Mouse (Mus musculus) intestine, embryonic 15.5 days (tissue): Measurements from ENCODE around the gene Erf. TPM values are rescaled to one million over a fixed set of nuclear protein-coding genes. Genes with fewer than 3 reads are reported as not detected.
A peak's percentile ranks its signal among the peaks of the same experiment; 100 is the strongest.

Experiments used
- ATAC-seq: fragments of 200-750 bp; cut with Nextera tagmentation; 2 replicates; pipeline ENCODE4 v1.8.0; 2017; ENCODE audit warnings: moderate TSS enrichment, moderate library complexity
- H3K27ac ChIP-seq: fragments of 300-500 bp; sonication (generic); 2 replicates; pipeline ENCODE4 v1.5.1; 2015; ENCODE audit warnings: mild to moderate bottlenecking, inconsistent platforms
- H3K27me3 ChIP-seq: fragments of 300-500 bp; sonication (generic); replicated peaks from 2 replicates; pipeline ENCODE4 v1.6.1; 2015; ENCODE audit warnings: inconsistent platforms
- H3K36me3 ChIP-seq: fragments of 300-500 bp; sonication (generic); 2 replicates; pipeline ENCODE4 v1.6.1; 2015; ENCODE audit warnings: inconsistent platforms
- H3K4me1 ChIP-seq: fragments of 300-500 bp; sonication (generic); replicated peaks from 2 replicates; pipeline ENCODE4 v1.6.1; 2015; ENCODE audit warnings: inconsistent platforms
- H3K4me2 ChIP-seq: fragments of 300-500 bp; sonication (generic); replicated peaks from 2 replicates; pipeline ENCODE4 v1.6.1; 2015; ENCODE audit warnings: mild to moderate bottlenecking, inconsistent platforms
- H3K4me3 ChIP-seq: fragments of 300-500 bp; sonication (generic); replicated peaks from 2 replicates; pipeline ENCODE4 v1.5.1; 2015; ENCODE audit warnings: inconsistent platforms
- H3K9ac ChIP-seq: fragments of 300-500 bp; sonication (generic); 2 replicates; pipeline ENCODE4 v1.6.1; 2015; ENCODE audit warnings: inconsistent platforms
- H3K9me3 ChIP-seq: fragments of 300-500 bp; sonication (generic); 2 replicates; pipeline ENCODE4 v1.6.1; 2016; ENCODE audit warnings: inconsistent platforms
- WGBS: fragments of 180-500 bp; shearing (Covaris S2); methylation state at CpG from one replicate; pipeline ENCODE4 v1.1.7; 2015; 5-methylcytosine and 5-hydroxymethylcytosine counted together
- polyA plus RNA-seq: library from polyadenylated mRNA; unstranded; fragments of >200 nt; fragmentation: Nextera tagmentation; extraction: Ambion mirVana; gene quantifications from 2 replicates; pipeline ENCODE4 v1.2.1, GENCODE M21; 2015

Erf gene
- polyA plus RNA-seq, 1 experiment from 2014 or later: 14.8 TPM

- H3K4me1 ChIP-seq: peaks cover 45% of the 10 kb centered on the region
Measured at GRCm38 (mm10) chr7:25249314-25250140, 1.0 kb downstream of the Erf start.

GRCm38 (mm10) chr7:25248846-25249313 is 1.7 kb downstream of the Erf start:
- Histone ChIP-seq H3K27ac (peak overlapping the region; percentile 98), H3K4me1 (peaks cover 45% of the 10 kb centered on the region), H3K9ac (peak overlapping the region; percentile 88), H3K36me3 (peaks cover 12% of the 10 kb centered on the region), H3K4me2 (peak overlapping the region; percentile 90), H3K27me3 (no peaks in the 10 kb centered on the region), H3K9me3 (no peaks in the 10 kb centered on the region), H3K4me3 (peak overlapping the region; percentile 74)
- ATAC-seq: peak; percentile 29
- WGBS: under 1% methylated on average over 25 of the region's 25 CpGs

More at GRCm38 (mm10) chr7:25249314-25250140, 1.0 kb downstream of the Erf start:
- peak overlapping the region; percentile 88 for H3K9ac ChIP-seq
- peak overlapping the region; percentile 98 for H3K27ac ChIP-seq
- H3K4me2 ChIP-seq: peak overlapping the region; percentile 90
- no peaks in the 10 kb centered on the region for H3K9me3 ChIP-seq
- no peaks in the 10 kb centered on the region for H3K27me3 ChIP-seq
- peak; percentile 73 for ATAC-seq
- under 1% methylated on average over 38 of the region's 73 CpGs for WGBS
- peaks cover 9% of the 10 kb centered on the region for H3K36me3 ChIP-seq
- peak overlapping the region; percentile 74 for H3K4me3 ChIP-seq

- WGBS: 2% methylated on average over 18 of the region's 18 CpGs
- Histone ChIP-seq H3K27me3 (no peaks in the 10 kb centered on the region), H3K9ac (peak overlapping the region; percentile 88), H3K4me3 (peak overlapping the region; percentile 74), H3K4me2 (peak overlapping the region; percentile 90), H3K36me3 (peaks cover 12% of the 10 kb centered on the region), H3K4me1 (peaks cover 45% of the 10 kb centered on the region), H3K9me3 (no peaks in the 10 kb centered on the region), H3K27ac (peak overlapping the region; percentile 98)
- no peak for ATAC-seq
Measured at GRCm38 (mm10) chr7:25248018-25248647, 2.4 kb downstream of the Erf start.

- peaks cover 44% of the 10 kb centered on the region for H3K4me1 ChIP-seq
- peaks cover 12% of the 10 kb centered on the region for H3K36me3 ChIP-seq
- H3K9ac ChIP-seq: peak overlapping the region; percentile 88
- no peaks in the 10 kb centered on the region for H3K9me3 ChIP-seq
- WGBS: 12% methylated on average over 3 of the region's 3 CpGs
- peak overlapping the region; percentile 98 for H3K27ac ChIP-seq
- peak overlapping the region; percentile 74 for H3K4me3 ChIP-seq
- no peak for ATAC-seq
- peak overlapping the region; percentile 90 for H3K4me2 ChIP-seq
- no peaks in the 10 kb centered on the region for H3K27me3 ChIP-seq
Measured at GRCm38 (mm10) chr7:25247498-25247897, 3.1 kb downstream of the Erf start.

- peak overlapping the region; percentile 74 for H3K4me3 ChIP-seq
- no peak for ATAC-seq
Measured at GRCm38 (mm10) chr7:25246759-25247137, 3.8 kb downstream of the Erf start.

GRCm38 (mm10) chr7:25246079-25246758 is 4.3 kb downstream of the Erf start:
- H3K36me3 ChIP-seq: peaks cover 12% of the 10 kb centered on the region
- no peaks in the 10 kb centered on the region for H3K27me3 ChIP-seq
- no peaks in the 10 kb centered on the region for H3K9me3 ChIP-seq
- peak overlapping the region; percentile 90 for H3K4me2 ChIP-seq
- peak overlapping the region; percentile 15; the same call in 1 of the 2 replicates for H3K9ac ChIP-seq
- H3K4me3 ChIP-seq: peak overlapping the region; percentile 74; the same call in 1 of the 2 replicates
- H3K27ac ChIP-seq: peak overlapping the region; percentile 98; the same call in 1 of the 2 replicates
- no peak for ATAC-seq
- peaks cover 41% of the 10 kb centered on the region for H3K4me1 ChIP-seq
- WGBS: 52% methylated on average over 20 of the region's 20 CpGs

More at GRCm38 (mm10) chr7:25246759-25247137, 3.8 kb downstream of the Erf start:
- Histone ChIP-seq H3K27me3 (no peaks in the 10 kb centered on the region), H3K27ac (peak overlapping the region; percentile 98), H3K9ac (peak overlapping the region; percentile 88), H3K4me2 (peak overlapping the region; percentile 90), H3K9me3 (no peaks in the 10 kb centered on the region), H3K36me3 (peaks cover 12% of the 10 kb centered on the region), H3K4me1 (peaks cover 40% of the 10 kb centered on the region)
- WGBS: 34% methylated on average over 4 of the region's 4 CpGs

GRCm38 (mm10) chr7:25244562-25245369 is 5.8 kb downstream of the Erf start:
- WGBS: 88% methylated on average over 29 of the region's 30 CpGs
- no peak overlapping the region for H3K9ac ChIP-seq
- peaks cover 43% of the 10 kb centered on the region for H3K4me1 ChIP-seq

GRCm38 (mm10) chr7:25243361-25243760 is 7.2 kb downstream of the Erf start:
- Histone ChIP-seq H3K4me3 (no peak overlapping the region), H3K36me3 (peaks cover 12% of the 10 kb centered on the region), H3K9ac (no peak overlapping the region), H3K27me3 (no peaks in the 10 kb centered on the region), H3K4me2 (no peak overlapping the region), H3K9me3 (no peaks in the 10 kb centered on the region), H3K4me1 (peaks cover 48% of the 10 kb centered on the region), H3K27ac (no peak overlapping the region)
- WGBS: 85% methylated on average over 4 of the region's 4 CpGs
- no peak for ATAC-seq

More at GRCm38 (mm10) chr7:25244562-25245369, 5.8 kb downstream of the Erf start:
- no peak overlapping the region for H3K4me3 ChIP-seq
- H3K36me3 ChIP-seq: peaks cover 12% of the 10 kb centered on the region
- no peaks in the 10 kb centered on the region for H3K27me3 ChIP-seq
- ATAC-seq: no peak
- no peak overlapping the region for H3K27ac ChIP-seq
- no peaks in the 10 kb centered on the region for H3K9me3 ChIP-seq
- no peak overlapping the region for H3K4me2 ChIP-seq

GRCm38 (mm10) chr7:25241062-25241461 is 9.5 kb downstream of the Erf start:
- 30% methylated on average over 2 of the region's 2 CpGs for WGBS
- no peak overlapping the region for H3K9ac ChIP-seq
- no peaks in the 10 kb centered on the region for H3K9me3 ChIP-seq
- ATAC-seq: no peak
- no peak overlapping the region for H3K4me2 ChIP-seq
- peaks cover 12% of the 10 kb centered on the region for H3K36me3 ChIP-seq
- no peak overlapping the region for H3K4me3 ChIP-seq
- H3K27ac ChIP-seq: peak overlapping the region; percentile 38
- H3K4me1 ChIP-seq: peaks cover 32% of the 10 kb centered on the region
- no peaks in the 10 kb centered on the region for H3K27me3 ChIP-seq

- WGBS: 66% methylated on average over 7 of the region's 7 CpGs
- no peaks in the 10 kb centered on the region for H3K9me3 ChIP-seq
- peaks cover 31% of the 10 kb centered on the region for H3K4me1 ChIP-seq
- H3K4me2 ChIP-seq: no peak overlapping the region
- no peak overlapping the region for H3K9ac ChIP-seq
- H3K4me3 ChIP-seq: no peak overlapping the region
- ATAC-seq: no peak
- peaks cover 12% of the 10 kb centered on the region for H3K36me3 ChIP-seq
- H3K27ac ChIP-seq: no peak overlapping the region; the same call in 1 of the 2 replicates
- H3K27me3 ChIP-seq: no peaks in the 10 kb centered on the region
Measured at GRCm38 (mm10) chr7:25240631-25241030, 9.9 kb downstream of the Erf start.

- H3K27me3 ChIP-seq: no peaks in the 10 kb centered on the region
- 2% methylated on average over 30 of the region's 30 CpGs for WGBS
- peak overlapping the region; percentile 82 for H3K4me2 ChIP-seq
- peaks cover 7% of the 10 kb centered on the region for H3K36me3 ChIP-seq
- H3K4me3 ChIP-seq: peak overlapping the region; percentile 94
- H3K27ac ChIP-seq: peak overlapping the region; percentile 89
- ATAC-seq: peak; percentile 60
- H3K9me3 ChIP-seq: no peaks in the 10 kb centered on the region
- H3K9ac ChIP-seq: peak overlapping the region; percentile 29; the same call in 1 of the 2 replicates
- H3K4me1 ChIP-seq: peaks cover 31% of the 10 kb centered on the region
Measured at GRCm38 (mm10) chr7:25238829-25239623, 11.5 kb downstream of the Erf start.
